Mouse (Mus musculus): Measurements from ENCODE around the gene Zfp385a. TPM values are rescaled to one million over a fixed set of nuclear protein-coding genes. Genes with fewer than 3 reads are reported as not detected.

The Zfp385a gene
- polyA plus RNA-seq, 1 experiment from 2014 or later, result 20.1 TPM

DNA sequence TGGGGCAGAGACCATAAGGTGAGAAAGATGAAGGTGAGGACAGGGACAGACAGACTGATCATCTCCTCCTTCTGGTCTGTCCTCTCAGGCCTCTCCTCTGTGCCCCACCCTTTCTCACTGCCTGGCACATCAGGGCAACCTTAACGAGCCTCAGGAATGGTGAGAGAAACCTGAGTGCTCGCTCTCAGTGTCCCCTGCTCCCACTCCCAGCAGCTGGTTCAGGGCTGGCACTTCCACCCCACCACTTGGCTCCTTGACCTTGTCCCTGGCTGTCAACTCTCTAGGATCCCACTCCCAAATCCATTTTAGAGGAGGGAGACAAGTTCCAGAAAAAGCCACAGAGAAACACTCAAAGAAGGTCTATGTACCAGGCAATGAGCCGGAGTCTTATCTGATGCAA is 4.9 kb downstream of the Zfp385a start:
- Histone ChIP-seq H3K9ac (ENCODE audit: low read depth, low read length) (no peak overlapping the region), H3K4me2 (ENCODE audit: low read length) (no peak overlapping the region), H3K4me1 (ENCODE audit: control insufficient read depth, insufficient read depth, low read depth, low read length) (peaks cover 17% of the 10 kb centered on the region), H3K27me3 (replicated peaks; ENCODE audit: control insufficient read depth, insufficient read depth, low read length) (no peaks in the 10 kb centered on the region; the same call in 1 of the 2 replicates), H3K27ac (ENCODE audit: low read depth, low read length) (no peak overlapping the region), H3K9me3 (ENCODE audit: control insufficient read depth, low read length) (no peaks in the 10 kb centered on the region), H3K36me3 (ENCODE audit: control insufficient read depth, insufficient read depth, low read length) (no peaks in the 10 kb centered on the region), H3K4me3 (ENCODE audit: low read length) (no peak overlapping the region)
- 51% methylated on average over 3 of the region's 3 CpGs for WGBS
- ATAC-seq, result no peak

DNA sequence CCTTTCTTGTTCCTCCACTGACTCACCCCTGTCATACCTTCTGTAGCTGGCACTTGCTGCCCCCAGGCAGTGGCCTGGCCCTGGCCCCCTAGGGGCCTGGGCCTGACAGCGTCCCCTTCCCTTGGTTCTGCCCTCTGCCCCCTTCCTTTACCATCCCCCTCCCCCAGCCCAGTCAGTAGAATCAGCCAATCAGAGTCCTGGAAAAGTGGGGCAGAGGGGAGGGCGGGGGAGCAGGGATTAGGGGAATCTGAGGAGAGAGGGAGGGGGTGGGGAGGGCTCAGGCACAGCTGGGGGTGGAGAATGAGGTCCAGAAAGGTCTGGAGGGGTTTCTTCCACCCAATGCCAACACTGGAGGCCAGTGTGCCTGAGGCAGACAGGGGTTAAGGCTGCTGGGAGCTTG is 5.7 kb downstream of the Zfp385a start:
- H3K4me1 ChIP-seq (ENCODE audit: control insufficient read depth, insufficient read depth, low read depth, low read length), result peaks cover 16% of the 10 kb centered on the region
- no peaks in the 10 kb centered on the region; the same call in 1 of the 2 replicates for H3K27me3 ChIP-seq (replicated peaks; ENCODE audit: control insufficient read depth, insufficient read depth, low read length)
- no peaks in the 10 kb centered on the region for H3K9me3 ChIP-seq (ENCODE audit: control insufficient read depth, low read length)
- H3K9ac ChIP-seq (ENCODE audit: low read depth, low read length), result no peak overlapping the region
- ATAC-seq, result no peak
- no peak overlapping the region for H3K4me3 ChIP-seq (ENCODE audit: low read length)
- no peak overlapping the region for H3K27ac ChIP-seq (ENCODE audit: low read depth, low read length)
- H3K36me3 ChIP-seq (ENCODE audit: control insufficient read depth, insufficient read depth, low read length), result no peaks in the 10 kb centered on the region
- H3K4me2 ChIP-seq (ENCODE audit: low read length), result no peak overlapping the region
- 7% methylated on average over 2 of the region's 2 CpGs for WGBS

DNA sequence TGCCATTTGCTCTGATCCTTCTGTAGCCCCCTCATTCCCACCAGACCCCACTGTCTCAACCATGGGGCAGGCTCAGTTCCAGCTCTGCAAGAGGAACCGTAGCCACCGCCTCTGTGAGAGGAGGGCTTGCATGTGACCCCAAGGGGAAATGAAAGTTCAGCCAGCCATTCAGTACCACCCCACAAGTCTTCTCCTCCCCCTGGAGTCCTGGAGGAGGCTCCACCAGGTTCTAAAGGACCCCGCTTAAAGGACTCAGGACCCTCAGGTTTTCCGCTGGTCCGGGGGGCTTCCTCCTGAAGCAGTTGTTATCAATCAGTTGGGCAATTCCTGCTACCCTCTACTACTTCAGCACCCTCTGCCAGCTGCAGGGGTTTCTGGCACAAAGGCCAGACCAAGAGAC is 6.2 kb downstream of the Zfp385a start:
- Histone ChIP-seq H3K27ac (ENCODE audit: low read depth, low read length) (no peak overlapping the region), H3K4me2 (ENCODE audit: low read length) (no peak overlapping the region), H3K4me3 (ENCODE audit: low read length) (no peak overlapping the region), H3K9me3 (ENCODE audit: control insufficient read depth, low read length) (no peaks in the 10 kb centered on the region), H3K27me3 (replicated peaks; ENCODE audit: control insufficient read depth, insufficient read depth, low read length) (no peaks in the 10 kb centered on the region; the same call in 1 of the 2 replicates), H3K36me3 (ENCODE audit: control insufficient read depth, insufficient read depth, low read length) (no peaks in the 10 kb centered on the region), H3K4me1 (ENCODE audit: control insufficient read depth, insufficient read depth, low read depth, low read length) (peaks cover 16% of the 10 kb centered on the region), H3K9ac (ENCODE audit: low read depth, low read length) (no peak overlapping the region)
- WGBS, result 52% methylated on average over 5 of the region's 5 CpGs
- ATAC-seq, result no peak

DNA sequence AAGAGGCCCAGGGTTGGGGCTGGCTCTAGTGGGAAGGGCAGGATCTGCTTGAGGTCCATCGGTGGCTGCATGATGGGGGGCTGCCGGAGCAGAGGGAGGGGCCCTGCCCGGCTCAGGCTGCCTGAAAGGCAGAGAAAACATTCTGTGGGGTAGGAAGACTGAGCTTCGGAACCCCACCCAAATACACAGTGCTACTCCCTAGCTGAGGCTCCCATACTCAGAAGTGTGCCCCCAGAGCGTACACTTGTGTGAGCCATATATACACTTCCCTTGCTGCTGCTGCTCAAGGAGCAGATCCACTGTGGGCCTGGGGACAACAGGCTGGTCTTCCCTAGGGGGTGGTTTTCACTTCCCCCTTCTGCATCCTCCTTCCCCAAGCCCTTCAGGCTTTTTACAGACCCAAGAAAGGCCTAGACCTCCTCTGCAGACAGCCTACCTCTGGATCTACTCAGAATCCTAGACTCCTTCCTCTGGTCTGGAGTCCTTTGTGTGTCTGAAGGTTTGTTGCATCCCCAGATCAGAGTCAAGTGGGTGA is 6.7 kb downstream of the Zfp385a start:
- Histone ChIP-seq H3K27ac (ENCODE audit: low read depth, low read length) (no peak overlapping the region), H3K36me3 (ENCODE audit: control insufficient read depth, insufficient read depth, low read length) (no peaks in the 10 kb centered on the region), H3K4me3 (ENCODE audit: low read length) (no peak overlapping the region), H3K4me1 (ENCODE audit: control insufficient read depth, insufficient read depth, low read depth, low read length) (peaks cover 13% of the 10 kb centered on the region), H3K9ac (ENCODE audit: low read depth, low read length) (peak overlapping the region; percentile 13; the same call in 1 of the 2 replicates), H3K27me3 (replicated peaks; ENCODE audit: control insufficient read depth, insufficient read depth, low read length) (no peaks in the 10 kb centered on the region; the same call in 1 of the 2 replicates), H3K4me2 (ENCODE audit: low read length) (no peak overlapping the region), H3K9me3 (ENCODE audit: control insufficient read depth, low read length) (no peaks in the 10 kb centered on the region)
- WGBS, result 52% methylated on average over 5 of the region's 5 CpGs
- no peak for ATAC-seq

DNA sequence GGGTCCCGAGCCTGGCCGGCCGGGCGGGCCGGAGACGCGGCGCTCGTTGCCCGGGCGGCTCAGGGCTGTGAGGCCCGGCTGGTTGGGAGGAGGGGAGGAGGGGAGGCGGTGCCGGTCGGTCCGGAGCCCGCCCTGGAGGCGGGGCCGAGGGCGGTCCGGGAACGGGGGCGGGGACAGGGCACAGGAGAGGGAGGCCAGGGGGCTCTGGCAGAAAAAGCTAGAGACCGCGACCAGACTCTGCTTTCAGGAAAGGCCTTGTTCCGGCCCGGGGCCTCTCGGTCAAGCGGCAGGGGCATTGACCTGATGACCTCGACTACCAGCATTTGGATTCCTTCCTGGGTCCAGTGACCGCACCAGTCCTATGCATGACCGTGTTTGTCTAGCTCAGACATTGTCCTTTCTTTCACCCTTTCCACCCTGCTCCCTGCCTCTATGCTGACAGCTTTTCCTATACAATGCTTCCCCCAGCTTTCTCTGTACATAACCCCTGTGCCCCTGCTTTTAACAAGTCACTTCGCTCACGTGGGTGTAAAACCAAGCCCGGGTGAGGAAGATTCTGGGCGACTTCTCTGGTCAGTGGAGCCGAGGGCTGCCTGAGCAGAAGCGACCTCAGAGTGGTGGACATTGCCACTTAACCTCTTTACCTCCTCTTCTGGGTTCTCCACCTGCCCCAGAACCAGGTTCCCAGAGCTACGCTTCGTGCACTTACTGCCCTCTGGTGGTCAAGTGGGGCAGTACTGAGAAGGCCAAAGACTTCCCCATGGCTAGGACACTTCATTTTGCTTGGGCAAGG is 16.2 kb downstream of the Zfp385a start:
- Histone ChIP-seq H3K4me1 (ENCODE audit: control insufficient read depth, insufficient read depth, low read depth, low read length) (peaks cover 26% of the 10 kb centered on the region), H3K27ac (ENCODE audit: low read depth, low read length) (peak overlapping the region; percentile 87), H3K27me3 (replicated peaks; ENCODE audit: control insufficient read depth, insufficient read depth, low read length) (no peaks in the 10 kb centered on the region), H3K4me3 (ENCODE audit: low read length) (peak overlapping the region; percentile 82), H3K36me3 (ENCODE audit: control insufficient read depth, insufficient read depth, low read length) (peaks cover 2% of the 10 kb centered on the region; the same call in 1 of the 2 replicates), H3K9ac (ENCODE audit: low read depth, low read length) (peak overlapping the region; percentile 94), H3K4me2 (ENCODE audit: low read length) (peak overlapping the region; percentile 93), H3K9me3 (ENCODE audit: control insufficient read depth, low read length) (no peaks in the 10 kb centered on the region)
- ATAC-seq, result peak; percentile 97
- WGBS, result 2% methylated on average over 30 of the region's 40 CpGs

DNA sequence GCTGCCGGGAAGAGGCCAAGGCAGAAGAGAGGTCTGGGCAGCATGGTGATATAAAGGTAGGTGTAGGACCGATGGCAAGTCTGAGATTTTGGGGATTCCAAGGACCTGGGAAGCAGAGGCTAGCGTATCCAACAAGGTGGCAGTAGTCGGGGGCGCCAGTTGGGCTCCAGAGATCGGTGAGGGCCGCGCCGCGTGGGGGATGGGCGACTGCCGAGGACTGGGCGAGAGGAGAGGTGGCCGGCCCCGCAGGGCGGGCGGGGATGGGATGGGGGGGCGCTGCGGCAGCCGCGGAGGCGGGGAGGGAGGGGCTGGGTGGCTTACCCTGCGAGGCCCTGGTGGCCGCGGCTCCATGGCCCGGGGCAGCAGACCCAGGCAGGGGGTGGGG is 16.8 kb downstream of the Zfp385a start:
- peak; percentile 80 for ATAC-seq
- Histone ChIP-seq H3K9ac (ENCODE audit: low read depth, low read length) (peak overlapping the region; percentile 94), H3K4me2 (ENCODE audit: low read length) (peak overlapping the region; percentile 93), H3K36me3 (ENCODE audit: control insufficient read depth, insufficient read depth, low read length) (peaks cover 3% of the 10 kb centered on the region; the same call in 1 of the 2 replicates), H3K27ac (ENCODE audit: low read depth, low read length) (peak overlapping the region; percentile 87), H3K4me3 (ENCODE audit: low read length) (peak overlapping the region; percentile 82), H3K4me1 (ENCODE audit: control insufficient read depth, insufficient read depth, low read depth, low read length) (peaks cover 26% of the 10 kb centered on the region), H3K9me3 (ENCODE audit: control insufficient read depth, low read length) (no peaks in the 10 kb centered on the region), H3K27me3 (replicated peaks; ENCODE audit: control insufficient read depth, insufficient read depth, low read length) (no peaks in the 10 kb centered on the region)
- WGBS, result under 1% methylated on average over 17 of the region's 26 CpGs

DNA sequence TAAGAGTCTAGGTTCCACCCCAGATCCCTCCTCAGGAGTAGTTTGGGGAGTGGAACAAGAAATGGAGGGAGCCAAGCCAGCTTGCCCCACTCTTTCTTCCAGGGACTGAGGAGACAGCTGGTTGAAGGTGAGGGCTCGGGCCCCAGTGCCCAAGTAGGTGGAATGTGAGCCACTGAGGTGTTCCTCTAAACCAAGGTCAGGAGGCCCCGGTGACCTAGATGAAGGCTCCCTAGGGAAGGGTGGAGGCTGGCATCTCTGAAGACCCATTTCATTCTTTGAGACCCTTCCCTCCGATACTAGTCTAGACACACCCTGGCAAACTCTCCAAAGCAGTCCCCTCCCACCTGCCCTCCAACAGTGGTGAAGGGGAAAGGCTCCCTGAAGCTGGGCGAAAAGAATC is 17.5 kb downstream of the Zfp385a start:
- no peak for ATAC-seq
- 37% methylated on average over 4 of the region's 4 CpGs for WGBS
- peaks cover 8% of the 10 kb centered on the region for H3K36me3 ChIP-seq (ENCODE audit: control insufficient read depth, insufficient read depth, low read length)

DNA sequence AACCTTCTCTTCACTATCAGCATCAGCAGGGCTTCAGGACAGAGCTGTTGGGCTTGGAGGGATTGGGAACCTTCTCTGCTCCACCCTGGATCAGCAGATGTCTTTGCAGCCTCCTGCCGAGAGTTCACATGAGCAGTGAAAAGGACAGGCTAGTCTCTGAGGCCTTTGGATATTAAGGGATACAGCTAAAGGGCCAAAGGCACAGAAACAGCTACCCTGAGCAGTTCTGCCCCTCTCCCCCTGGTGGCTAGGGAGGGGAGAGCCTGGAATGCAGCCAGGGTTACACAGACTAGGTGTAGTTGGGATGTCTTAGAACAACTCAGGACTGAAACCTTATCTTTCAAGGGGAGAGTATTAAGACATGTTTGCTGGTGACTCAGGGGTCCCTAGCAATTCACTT is 18.8 kb downstream of the Zfp385a start:
- H3K27ac ChIP-seq (ENCODE audit: low read depth, low read length), result no peak overlapping the region
- ATAC-seq, result no peak
- peaks cover 26% of the 10 kb centered on the region for H3K4me1 ChIP-seq (ENCODE audit: control insufficient read depth, insufficient read depth, low read depth, low read length)
- H3K4me3 ChIP-seq (ENCODE audit: low read length), result no peak overlapping the region
- H3K4me2 ChIP-seq (ENCODE audit: low read length), result no peak overlapping the region
- peaks cover 14% of the 10 kb centered on the region for H3K36me3 ChIP-seq (ENCODE audit: control insufficient read depth, insufficient read depth, low read length)
- H3K9ac ChIP-seq (ENCODE audit: low read depth, low read length), result no peak overlapping the region
- WGBS, result 44% methylated on average over 1 of the region's 1 CpGs
- H3K27me3 ChIP-seq (replicated peaks; ENCODE audit: control insufficient read depth, insufficient read depth, low read length), result no peaks in the 10 kb centered on the region
- H3K9me3 ChIP-seq (ENCODE audit: control insufficient read depth, low read length), result no peaks in the 10 kb centered on the region

More for the DNA sequence above, 17.5 kb downstream of the Zfp385a start:
- peak overlapping the region; percentile 82 for H3K4me3 ChIP-seq (ENCODE audit: low read length)
- no peaks in the 10 kb centered on the region for H3K27me3 ChIP-seq (replicated peaks; ENCODE audit: control insufficient read depth, insufficient read depth, low read length)
- peak overlapping the region; percentile 94 for H3K9ac ChIP-seq (ENCODE audit: low read depth, low read length)
- no peaks in the 10 kb centered on the region for H3K9me3 ChIP-seq (ENCODE audit: control insufficient read depth, low read length)
- peaks cover 26% of the 10 kb centered on the region for H3K4me1 ChIP-seq (ENCODE audit: control insufficient read depth, insufficient read depth, low read depth, low read length)
- peak overlapping the region; percentile 93 for H3K4me2 ChIP-seq (ENCODE audit: low read length)
- H3K27ac ChIP-seq (ENCODE audit: low read depth, low read length), result peak overlapping the region; percentile 87

DNA sequence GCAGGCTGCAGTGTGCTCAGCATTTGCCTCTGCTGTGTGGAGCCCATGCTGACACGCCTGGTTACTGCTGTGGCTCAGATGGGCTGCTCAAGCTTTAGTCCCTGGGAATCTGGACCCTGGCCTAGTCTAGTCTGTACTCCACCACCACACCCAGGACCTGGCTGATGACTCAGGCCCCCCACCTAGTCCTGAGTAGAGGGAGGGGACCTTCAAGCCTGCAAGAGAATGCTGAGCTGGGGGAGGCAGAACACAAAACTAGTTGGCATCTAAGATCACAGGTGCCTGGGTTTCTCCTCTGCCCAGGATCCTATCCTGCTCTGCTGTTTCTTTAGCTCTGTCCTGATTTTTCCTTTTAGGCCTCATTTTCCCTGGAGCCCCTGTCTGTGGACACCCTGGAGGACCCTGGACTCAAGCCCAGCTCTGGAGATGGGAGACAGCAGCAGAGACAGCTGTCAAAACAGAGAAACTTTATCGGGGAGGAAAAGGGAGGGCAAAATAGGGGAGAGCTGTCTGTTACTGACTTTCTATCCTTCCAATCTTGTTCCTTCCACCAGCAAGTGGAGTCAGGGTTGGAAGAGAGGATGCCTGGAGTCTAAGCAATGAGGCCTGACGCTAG is 21.6 kb downstream of the Zfp385a start:
- no peaks in the 10 kb centered on the region for H3K9me3 ChIP-seq (ENCODE audit: control insufficient read depth, low read length)
- no peak for ATAC-seq
- H3K9ac ChIP-seq (ENCODE audit: low read depth, low read length), result no peak overlapping the region
- H3K4me3 ChIP-seq (ENCODE audit: low read length), result no peak overlapping the region
- H3K4me2 ChIP-seq (ENCODE audit: low read length), result no peak overlapping the region
- no peak overlapping the region for H3K27ac ChIP-seq (ENCODE audit: low read depth, low read length)
- peaks cover 35% of the 10 kb centered on the region for H3K4me1 ChIP-seq (ENCODE audit: control insufficient read depth, insufficient read depth, low read depth, low read length)
- 72% methylated on average over 3 of the region's 3 CpGs for WGBS
- H3K36me3 ChIP-seq (ENCODE audit: control insufficient read depth, insufficient read depth, low read length), result peaks cover 20% of the 10 kb centered on the region
- no peaks in the 10 kb centered on the region for H3K27me3 ChIP-seq (replicated peaks; ENCODE audit: control insufficient read depth, insufficient read depth, low read length)

Measured in hindbrain, embryonic 16.5 days (tissue).